Mouse (Mus musculus) forebrain, embryonic 13.5 days (tissue): ENCODE data around the gene Nt5m. TPM values are rescaled to one million over a fixed set of nuclear protein-coding genes. Genes with fewer than 3 reads are reported as not detected.

ENCODE experiments used
- ATAC-seq: fragments of 200-750 bp; cut with Nextera tagmentation; 2 replicates; pipeline ENCODE4 v1.8.0; 2017
- H3K27ac ChIP-seq: fragments of 300-500 bp; sonication (generic); 2 replicates; pipeline ENCODE4 v1.5.1; 2015; ENCODE audit warnings: inconsistent platforms, mild to moderate bottlenecking, moderate library complexity
- H3K27me3 ChIP-seq: fragments of 300-500 bp; sonication (generic); 2 replicates; pipeline ENCODE4 v1.6.1; 2015; ENCODE audit warnings: mild to moderate bottlenecking, inconsistent platforms
- H3K36me3 ChIP-seq: fragments of 300-500 bp; sonication (generic); 2 replicates; pipeline ENCODE4 v1.6.1; 2015; ENCODE audit warnings: mild to moderate bottlenecking, inconsistent platforms; ENCODE audit not compliant: poor library complexity, severe bottlenecking
- H3K4me1 ChIP-seq: fragments of 300-500 bp; sonication (generic); 2 replicates; pipeline ENCODE4 v1.6.1; 2015; ENCODE audit warnings: inconsistent platforms
- H3K4me2 ChIP-seq: fragments of 300-500 bp; sonication (generic); 2 replicates; pipeline ENCODE4 v1.6.1; 2015; ENCODE audit warnings: inconsistent platforms, mild to moderate bottlenecking, moderate library complexity
- H3K4me3 ChIP-seq: fragments of 300-500 bp; sonication (generic); 2 replicates; pipeline ENCODE4 v1.5.1; 2015; ENCODE audit warnings: mild to moderate bottlenecking, inconsistent platforms
- H3K9ac ChIP-seq: fragments of 300-500 bp; sonication (generic); 2 replicates; pipeline ENCODE4 v1.6.1; 2015; ENCODE audit warnings: mild to moderate bottlenecking, inconsistent platforms
- H3K9me3 ChIP-seq: fragments of 300-500 bp; sonication (generic); replicated peaks from 2 replicates; pipeline ENCODE4 v1.6.1; 2016; ENCODE audit warnings: inconsistent platforms
- WGBS: fragments of 180-500 bp; shearing (Covaris S2); methylation state at CpG from one replicate; pipeline ENCODE4 v1.1.7; 2015; 5-methylcytosine and 5-hydroxymethylcytosine counted together
- polyA plus RNA-seq: library from polyadenylated mRNA; unstranded; fragments of >200 nt; fragmentation: Nextera tagmentation; extraction: Ambion mirVana; gene quantifications from 2 replicates; pipeline ENCODE4 v1.2.1, GENCODE M21; 2015

The Nt5m gene
- polyA plus RNA-seq, 1 experiment from 2014 or later, result 46.6 TPM

DNA sequence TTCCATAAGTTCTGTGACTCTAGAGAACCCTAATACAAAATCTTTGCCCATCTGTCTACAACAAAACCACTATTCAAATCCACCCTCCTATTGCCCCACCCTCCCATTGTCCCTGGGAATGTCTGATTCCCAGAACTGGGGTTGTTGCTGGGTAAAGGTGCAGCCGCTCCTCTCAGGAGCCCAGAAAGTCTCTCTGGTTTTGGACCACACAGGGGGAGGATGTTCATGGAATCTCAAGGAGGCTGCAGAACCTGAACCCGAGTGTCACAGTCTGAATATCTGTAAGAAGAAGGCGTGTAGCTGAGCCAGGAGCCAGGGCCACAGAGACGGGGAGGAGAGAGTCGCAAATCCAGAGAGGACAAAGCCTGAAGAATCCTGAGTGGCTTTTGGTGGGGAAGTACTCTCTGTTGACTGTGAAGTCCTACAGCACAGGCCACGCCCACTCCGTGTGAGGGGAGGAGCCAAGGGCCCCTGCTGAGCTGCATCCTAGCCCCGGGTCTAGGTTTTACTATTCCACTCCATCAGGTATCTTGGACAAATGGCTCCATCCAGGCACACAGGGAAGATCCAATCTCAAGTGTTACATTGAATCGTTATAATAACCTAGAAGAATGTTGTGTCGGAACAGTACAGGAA is 54.0 kb downstream of the Nt5m start:
- Histone ChIP-seq H3K27me3 (no peaks in the 10 kb centered on the region), H3K9me3 (0 out of 2 replicates have a peak, but pooled peaks cover 4% of the 10 kb centered on the region), H3K36me3 (no peaks in the 10 kb centered on the region), H3K4me1 (no peaks in the 10 kb centered on the region), H3K9ac (no peak overlapping the region), H3K27ac (no peak overlapping the region), H3K4me2 (no peak overlapping the region), H3K4me3 (no peak overlapping the region)
- ATAC-seq, result no peak
- 64% methylated on average over 10 of the region's 10 CpGs for WGBS

DNA sequence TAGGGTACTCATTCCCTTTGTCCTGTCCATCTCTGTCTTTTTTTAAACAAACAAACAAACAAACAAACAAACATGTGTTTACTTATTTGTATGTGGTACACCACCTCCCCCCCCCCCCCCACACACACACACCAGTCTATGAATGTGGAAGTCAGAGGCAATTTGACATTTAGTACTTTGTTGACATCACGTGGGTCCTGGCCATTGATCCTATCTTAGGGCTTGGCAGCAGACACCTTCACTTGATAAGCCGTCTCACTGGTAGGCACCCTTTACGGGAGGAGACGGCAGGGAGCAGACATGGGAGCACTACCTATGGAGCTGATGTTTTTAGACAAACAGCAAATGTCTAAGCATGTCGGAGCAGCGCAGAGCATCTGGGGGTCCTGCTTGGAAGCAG is 55.7 kb downstream of the Nt5m start:
- H3K27ac ChIP-seq, result no peak overlapping the region
- H3K36me3 ChIP-seq, result no peaks in the 10 kb centered on the region
- WGBS, result 89% methylated on average over 6 of the region's 6 CpGs
- ATAC-seq, result no peak
- H3K27me3 ChIP-seq, result no peaks in the 10 kb centered on the region
- no peak overlapping the region for H3K9ac ChIP-seq
- no peak overlapping the region for H3K4me3 ChIP-seq
- H3K4me1 ChIP-seq, result peaks cover 3% of the 10 kb centered on the region
- no peaks in the 10 kb centered on the region for H3K9me3 ChIP-seq
- no peak overlapping the region for H3K4me2 ChIP-seq

GRCm38 (mm10) chr11:59895316-59895715 is 56.1 kb downstream of the Nt5m start:
- H3K9ac ChIP-seq, result no peak overlapping the region
- WGBS, result 79% methylated on average over 8 of the region's 8 CpGs
- H3K4me2 ChIP-seq, result no peak overlapping the region
- H3K4me1 ChIP-seq, result peaks cover 6% of the 10 kb centered on the region
- no peaks in the 10 kb centered on the region for H3K9me3 ChIP-seq
- H3K27ac ChIP-seq, result no peak overlapping the region
- no peak for ATAC-seq
- no peaks in the 10 kb centered on the region for H3K27me3 ChIP-seq
- no peak overlapping the region for H3K4me3 ChIP-seq
- no peaks in the 10 kb centered on the region for H3K36me3 ChIP-seq

DNA sequence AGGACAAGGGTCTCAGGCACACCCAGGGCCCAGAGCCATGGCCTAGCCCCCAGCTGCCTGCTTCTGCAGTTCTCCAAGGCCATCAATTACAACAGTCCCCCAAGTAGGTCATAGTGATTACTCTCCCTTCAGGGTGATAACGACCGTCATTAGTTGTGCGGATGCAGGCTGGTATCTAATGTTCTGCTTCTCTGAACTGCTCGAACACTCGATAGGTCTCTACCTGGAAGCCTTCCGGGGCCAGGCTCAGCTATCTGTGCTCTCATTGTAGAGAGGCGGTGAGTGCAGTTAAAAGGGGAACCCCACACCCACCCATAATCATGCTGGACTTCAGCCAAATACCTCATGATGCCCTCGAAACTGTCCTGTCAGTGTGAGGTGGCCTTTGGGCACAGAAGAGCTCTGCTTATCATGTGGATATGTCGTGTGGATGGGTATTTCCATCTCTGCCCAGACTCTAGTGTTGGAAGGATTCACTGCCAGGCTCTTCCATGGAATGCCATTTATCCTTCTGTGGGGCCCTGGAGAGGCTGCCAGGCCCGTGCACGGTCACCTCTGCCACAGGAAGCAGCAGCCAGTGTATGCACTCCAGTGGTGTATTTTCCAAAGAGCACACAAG is 58.8 kb downstream of the Nt5m start:
- Histone ChIP-seq H3K4me2 (no peak overlapping the region), H3K27ac (no peak overlapping the region), H3K27me3 (no peaks in the 10 kb centered on the region), H3K4me3 (no peak overlapping the region), H3K4me1 (peaks cover 6% of the 10 kb centered on the region), H3K9ac (no peak overlapping the region), H3K9me3 (no peaks in the 10 kb centered on the region), H3K36me3 (no peaks in the 10 kb centered on the region)
- 81% methylated on average over 11 of the region's 11 CpGs for WGBS
- no peak for ATAC-seq

DNA sequence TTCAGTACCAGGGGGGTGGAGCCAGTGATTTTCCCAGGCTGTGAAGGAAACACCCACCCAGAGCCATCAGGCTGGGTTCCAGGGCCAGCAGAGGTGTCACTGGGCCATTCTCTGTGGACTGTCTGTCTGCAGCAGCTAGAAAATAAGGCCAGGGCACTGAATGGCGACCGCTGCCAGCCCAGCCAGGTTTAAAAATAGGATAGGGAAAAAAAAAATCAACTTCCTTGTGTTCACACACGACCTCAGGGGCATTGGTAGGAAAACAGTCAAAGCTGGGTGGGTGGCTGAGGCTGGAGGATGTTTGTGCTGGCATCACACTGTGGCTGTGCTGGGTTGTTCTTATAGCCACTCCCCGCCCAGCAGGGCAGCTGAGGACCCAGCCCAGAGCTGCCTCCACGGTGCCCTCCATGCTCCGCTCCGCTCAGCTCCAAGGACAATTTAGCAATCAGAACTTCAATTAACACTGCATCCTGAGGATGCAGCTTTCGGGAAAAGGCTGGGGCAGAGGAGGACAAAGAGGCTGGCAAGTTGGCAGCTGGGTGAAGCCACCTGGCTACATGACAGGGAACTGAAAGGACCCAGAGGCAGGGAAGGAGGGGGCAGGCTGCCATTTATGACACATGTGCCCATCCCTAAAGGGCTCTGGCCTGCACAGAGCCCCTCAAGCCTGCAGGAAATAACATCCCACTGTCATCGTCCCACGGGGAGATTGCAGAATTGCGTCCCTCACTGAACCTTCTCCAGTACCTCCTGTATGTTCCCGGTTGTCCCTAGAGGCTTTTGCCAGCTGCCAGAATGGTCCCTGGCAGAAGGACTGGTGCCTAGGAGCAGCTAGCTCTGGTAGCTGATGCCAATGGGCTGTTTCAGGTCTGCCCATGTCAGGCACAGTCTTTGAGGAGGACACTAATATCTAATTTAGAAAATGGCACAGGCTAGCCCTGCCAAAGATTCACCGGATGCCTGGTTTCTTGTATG is 60.8 kb downstream of the Nt5m start:
- WGBS, result 53% methylated on average over 13 of the region's 13 CpGs
- H3K4me1 ChIP-seq, result peaks cover 6% of the 10 kb centered on the region
- H3K9ac ChIP-seq, result no peak overlapping the region
- no peak for ATAC-seq
- H3K36me3 ChIP-seq, result no peaks in the 10 kb centered on the region
- H3K4me2 ChIP-seq, result no peak overlapping the region
- no peaks in the 10 kb centered on the region for H3K9me3 ChIP-seq
- no peak overlapping the region for H3K4me3 ChIP-seq
- H3K27ac ChIP-seq, result 0 out of 2 replicates have a peak overlapping the region, but pooled peaks have one; percentile 35
- no peaks in the 10 kb centered on the region for H3K27me3 ChIP-seq

DNA sequence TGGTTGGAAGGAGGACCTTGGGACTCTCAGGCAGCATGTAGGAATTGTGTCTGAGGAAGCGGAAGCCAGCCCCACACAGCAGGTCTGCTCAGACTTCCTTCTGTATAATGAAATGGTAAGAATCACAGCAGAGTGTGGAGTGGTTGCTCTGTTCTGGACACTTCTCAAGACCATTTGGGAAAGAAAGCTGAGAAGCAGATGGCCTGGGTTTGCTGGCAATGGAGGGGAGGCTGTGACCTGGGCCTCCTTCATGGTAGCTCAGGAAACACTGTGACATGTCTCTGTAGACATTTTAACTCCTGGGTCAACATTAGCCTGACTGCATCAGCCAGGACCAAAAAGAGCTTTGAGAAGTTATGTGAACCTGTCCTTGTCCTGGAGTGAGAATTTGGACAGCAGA is 61.7 kb downstream of the Nt5m start:
- ATAC-seq, result no peak
- peaks cover 6% of the 10 kb centered on the region for H3K4me1 ChIP-seq
- 88% methylated on average over 1 of the region's 1 CpGs for WGBS
- no peak overlapping the region for H3K4me3 ChIP-seq
- H3K27me3 ChIP-seq, result no peaks in the 10 kb centered on the region
- no peak overlapping the region for H3K4me2 ChIP-seq
- no peak overlapping the region for H3K9ac ChIP-seq
- H3K36me3 ChIP-seq, result no peaks in the 10 kb centered on the region
- H3K27ac ChIP-seq, result no peak overlapping the region
- H3K9me3 ChIP-seq, result no peaks in the 10 kb centered on the region

DNA sequence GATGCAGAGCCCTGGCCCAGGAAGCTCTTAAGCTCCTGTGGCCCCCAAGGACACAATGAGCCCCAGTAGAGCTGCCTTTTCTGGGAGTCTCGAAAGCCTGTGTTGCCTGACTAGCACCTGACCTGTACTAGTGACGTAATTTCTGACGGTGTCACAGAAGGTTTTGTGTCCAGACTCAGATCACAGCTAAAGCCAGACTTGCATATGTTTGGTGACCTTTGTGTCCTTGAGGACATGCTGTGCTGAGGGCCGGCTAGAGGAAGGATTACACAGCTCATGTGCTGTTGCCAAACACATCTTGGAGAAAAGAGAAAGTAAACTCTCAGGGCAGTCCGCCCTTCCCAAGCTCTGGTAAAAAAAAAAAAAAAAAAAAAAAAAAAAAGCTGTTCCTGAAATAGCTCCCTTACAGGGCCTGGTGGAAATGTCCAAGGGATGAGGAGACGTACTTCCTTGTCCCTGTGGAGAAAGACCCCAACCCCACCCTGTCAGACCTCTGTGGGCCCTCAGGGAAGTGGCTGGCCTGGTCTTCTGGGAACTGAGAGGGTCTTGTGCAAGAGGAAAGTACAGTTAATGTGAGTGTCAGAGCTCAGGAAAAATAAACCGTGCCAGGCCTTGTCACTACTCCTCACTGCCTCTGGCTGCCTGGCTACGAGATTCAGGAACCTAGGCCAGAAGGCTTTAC is 62.9 kb downstream of the Nt5m start:
- Histone ChIP-seq H3K9me3 (no peaks in the 10 kb centered on the region), H3K27ac (no peak overlapping the region), H3K9ac (no peak overlapping the region), H3K4me2 (no peak overlapping the region), H3K27me3 (no peaks in the 10 kb centered on the region), H3K4me3 (no peak overlapping the region), H3K4me1 (peaks cover 6% of the 10 kb centered on the region), H3K36me3 (no peaks in the 10 kb centered on the region)
- no peak for ATAC-seq
- WGBS, result 59% methylated on average over 8 of the region's 8 CpGs

DNA sequence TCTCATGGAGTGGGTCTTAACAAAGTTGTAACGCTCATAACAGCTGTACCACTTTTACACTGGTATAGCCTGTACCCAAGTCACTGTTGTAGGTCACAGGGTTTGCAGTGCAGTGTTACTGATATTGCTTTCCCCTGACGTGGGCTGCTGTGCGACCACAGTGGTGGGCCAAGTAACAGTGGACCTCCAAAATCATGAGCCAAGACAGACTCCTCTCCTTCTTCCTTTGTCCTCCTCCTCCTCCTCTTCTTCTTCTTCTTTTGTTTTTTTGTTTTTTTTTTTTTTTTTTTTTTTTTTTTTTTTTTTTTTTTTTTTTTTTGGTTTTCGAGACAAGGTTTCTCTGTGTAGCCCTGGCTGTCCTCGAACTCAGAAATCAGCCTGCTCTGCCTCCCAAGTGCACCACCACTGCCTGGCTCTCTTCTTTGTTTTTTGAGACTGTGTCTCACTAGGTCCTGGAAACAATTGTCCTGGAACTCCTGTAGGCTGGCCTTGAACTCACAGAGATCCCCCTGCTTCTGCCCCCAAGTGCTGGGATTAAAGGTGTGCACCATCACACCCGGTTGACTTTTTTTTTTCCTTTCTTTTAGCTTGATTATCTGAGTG is 67.4 kb downstream of the Nt5m start:
- Histone ChIP-seq H3K36me3 (no peaks in the 10 kb centered on the region), H3K4me2 (no peak overlapping the region), H3K4me1 (no peaks in the 10 kb centered on the region), H3K4me3 (no peak overlapping the region), H3K9ac (no peak overlapping the region), H3K27me3 (no peaks in the 10 kb centered on the region), H3K9me3 (no peaks in the 10 kb centered on the region), H3K27ac (no peak overlapping the region)
- 85% methylated on average over 6 of the region's 6 CpGs for WGBS
- no peak for ATAC-seq

DNA sequence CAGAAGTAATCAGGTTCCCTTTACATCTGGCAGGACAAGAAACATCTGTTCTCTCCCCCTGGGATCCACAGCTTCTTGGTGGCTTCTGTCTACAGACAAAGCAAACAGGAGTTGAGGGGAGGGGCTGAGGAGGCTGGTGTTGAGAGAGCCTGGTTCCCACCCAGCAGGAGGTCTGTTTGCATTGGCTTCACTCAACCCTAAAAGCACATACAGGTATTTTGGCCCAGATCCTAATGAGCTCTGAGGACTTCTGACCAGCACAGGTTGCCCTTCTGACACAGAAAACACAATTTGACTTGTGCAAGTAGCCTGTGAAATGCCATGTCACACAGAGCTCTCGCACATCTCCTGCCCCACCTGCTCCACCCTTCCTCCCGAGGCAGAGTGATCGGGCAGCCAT is 69.2 kb downstream of the Nt5m start:
- no peak overlapping the region for H3K4me2 ChIP-seq
- no peaks in the 10 kb centered on the region for H3K9me3 ChIP-seq
- no peak overlapping the region for H3K27ac ChIP-seq
- 69% methylated on average over 3 of the region's 3 CpGs for WGBS
- H3K4me3 ChIP-seq, result no peak overlapping the region
- no peaks in the 10 kb centered on the region for H3K36me3 ChIP-seq
- no peak for ATAC-seq
- H3K27me3 ChIP-seq, result no peaks in the 10 kb centered on the region
- no peak overlapping the region for H3K9ac ChIP-seq
- H3K4me1 ChIP-seq, result no peaks in the 10 kb centered on the region

DNA sequence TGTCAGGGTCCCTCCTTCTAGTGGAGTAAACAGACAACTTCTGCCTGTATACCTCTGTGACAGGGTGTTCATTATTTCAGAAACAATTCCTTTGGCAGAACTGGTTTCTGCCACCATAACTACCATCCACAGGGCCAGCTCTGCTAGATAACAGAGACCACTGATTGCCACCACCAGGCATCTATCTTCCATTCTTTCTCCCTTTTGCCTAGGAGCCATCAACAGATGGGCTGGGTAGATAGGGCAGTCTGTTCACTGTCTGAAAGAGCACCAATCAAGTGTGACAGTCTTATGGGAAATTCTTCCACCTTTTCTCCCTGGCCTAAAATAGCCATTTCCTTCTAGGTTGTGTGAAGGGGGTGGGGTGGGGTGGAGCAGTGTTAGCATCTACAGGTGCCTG is 71.3 kb downstream of the Nt5m start:
- Histone ChIP-seq H3K27ac (no peak overlapping the region), H3K4me2 (no peak overlapping the region), H3K27me3 (no peaks in the 10 kb centered on the region), H3K9ac (no peak overlapping the region), H3K36me3 (no peaks in the 10 kb centered on the region), H3K4me1 (no peaks in the 10 kb centered on the region), H3K9me3 (no peaks in the 10 kb centered on the region), H3K4me3 (no peak overlapping the region)
- no peak for ATAC-seq

DNA sequence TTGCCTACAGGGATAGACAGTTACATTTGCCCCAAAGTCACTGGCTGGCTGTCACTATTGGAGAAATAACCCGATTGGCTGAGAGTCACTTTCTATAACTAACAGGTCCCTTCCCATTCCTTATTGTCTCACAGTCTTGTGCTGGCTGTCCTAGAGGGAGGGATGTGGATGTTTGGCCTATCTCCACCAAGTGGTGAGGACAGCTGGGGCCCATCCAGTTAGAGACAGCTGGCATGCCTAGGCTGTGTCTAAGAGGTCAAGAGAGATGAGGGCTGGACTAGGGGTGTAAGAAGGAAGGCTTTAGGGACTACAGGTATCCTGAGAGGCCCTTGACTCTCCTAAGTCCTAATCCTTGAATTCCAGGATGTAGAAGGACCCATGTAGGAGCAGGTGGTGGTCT is 72.3 kb downstream of the Nt5m start:
- Histone ChIP-seq H3K9ac (no peak overlapping the region), H3K4me1 (no peaks in the 10 kb centered on the region), H3K27ac (no peak overlapping the region), H3K27me3 (no peaks in the 10 kb centered on the region), H3K4me3 (no peak overlapping the region), H3K4me2 (no peak overlapping the region), H3K36me3 (no peaks in the 10 kb centered on the region), H3K9me3 (no peaks in the 10 kb centered on the region)
- no peak for ATAC-seq
- 81% methylated on average over 1 of the region's 1 CpGs for WGBS
